Mouse (Mus musculus): ENCODE data around the gene Ptpn3. TPM values are rescaled to one million over a fixed set of nuclear protein-coding genes. Genes with fewer than 3 reads are reported as not detected.

The Ptpn3 gene
- total and polyA plus RNA-seq, 3 experiments: 0.08 to 0.14 (median 0.09) TPM

GRCm38 (mm10) chr4:57238118-57238517 is 63.5 kb downstream of the Ptpn3 start:
- H3K9ac ChIP-seq (ENCODE audit: insufficient read depth, low read depth): no peak overlapping the region
- H3K27ac ChIP-seq (ENCODE audit: insufficient read depth, low read depth): no peak overlapping the region
- H3K4me2 ChIP-seq (ENCODE audit: insufficient read depth, low read depth, poor library complexity, severe bottlenecking): no peak overlapping the region
- TF ChIP-seq CTCF (conservative IDR thresholded peaks at IDR 0.05 in 1 of 2, IDR thresholded peaks at IDR 0.05 in 1 of 2; ENCODE audit: low read depth in 2 of 2, low read length in 2 of 2) (no peak), KAT2A (IDR thresholded peaks at IDR 0.05; ENCODE audit: insufficient replicate concordance, low read length) (no peak), POLR2A (IDR thresholded peaks at IDR 0.05; ENCODE audit: low read depth, low read length) (no peak), NRF1 (IDR thresholded peaks at IDR 0.05; ENCODE audit: low read depth, low read length) (no peak), EP300 (IDR thresholded peaks at IDR 0.05; ENCODE audit: low read length) (no peak), SMC3 (IDR thresholded peaks at IDR 0.05; ENCODE audit: low read depth, low read length) (no peak), JUND (conservative IDR thresholded peaks at IDR 0.05; ENCODE audit: low read depth, low read length) (no peak), JUN (IDR thresholded peaks at IDR 0.05; ENCODE audit: insufficient read depth, low read depth, low read length) (no peak), USF2 (conservative IDR thresholded peaks at IDR 0.05; ENCODE audit: low read depth, low read length) (no peak), ETS1 (conservative IDR thresholded peaks at IDR 0.05; ENCODE audit: low read depth, low read length) (no peak), MAZ (IDR thresholded peaks at IDR 0.05; ENCODE audit: low read depth, low read length) (no peak), ZMIZ1 (IDR thresholded peaks at IDR 0.05; ENCODE audit: low read depth, low read length) (no peak), HCFC1 (IDR thresholded peaks at IDR 0.05; ENCODE audit: low read depth, low read length) (no peak), PAX5 (IDR thresholded peaks at IDR 0.05; ENCODE audit: low read length) (no peak), POLR2AphosphoS2 (IDR thresholded peaks at IDR 0.05; ENCODE audit: low read depth, low read length) (no peak), CHD1 (IDR thresholded peaks at IDR 0.05; ENCODE audit: low read depth, low read length) (no peak)
- DNase-seq (ENCODE audit: extremely low read depth): no peak
- no peaks in the 10 kb centered on the region for H3K79me2 ChIP-seq (replicated peaks; ENCODE audit: control insufficient read depth, extremely low read depth, insufficient read depth, poor library complexity, severe bottlenecking)
- in situ Hi-C loops (cut with MboI; ENCODE audit: low pct_ligation_motif_present, low pct_unique_long_range_greater_than_20kb, low sequenced_read_pairs) (no loop called here), dilution Hi-C loops (cut with MboI; ENCODE audit: extremely low pct_ligation_motif_present, extremely low pct_unique_long_range_greater_than_20kb, low sequenced_read_pairs) (no loop called here)
- no peaks in the 10 kb centered on the region for H3K36me3 ChIP-seq (replicated peaks in 1 of 2; ENCODE audit: control insufficient read depth in 1 of 2, insufficient read depth in 1 of 2, low read length in 1 of 2)
- H3K9me3 ChIP-seq (replicated peaks; ENCODE audit: low read length): no peaks in the 10 kb centered on the region
- no peaks in the 10 kb centered on the region for H3K4me1 ChIP-seq (ENCODE audit: control insufficient read depth in 1 of 2, insufficient read depth in 2 of 2)
- H3K27me3 ChIP-seq (replicated peaks): no peaks in the 10 kb centered on the region
- H3K4me3 ChIP-seq (replicated peaks in 1 of 3; ENCODE audit: low read depth in 2 of 3, low read length in 2 of 3, poor library complexity in 1 of 3): no peak overlapping the region

GRCm38 (mm10) chr4:57236513-57236912 is 65.1 kb downstream of the Ptpn3 start:
- no peaks in the 10 kb centered on the region for H3K27me3 ChIP-seq (replicated peaks)
- H3K9me3 ChIP-seq (replicated peaks; ENCODE audit: low read length): no peaks in the 10 kb centered on the region
- in situ Hi-C loops (cut with MboI; ENCODE audit: low pct_ligation_motif_present, low pct_unique_long_range_greater_than_20kb, low sequenced_read_pairs): no loop called here
- no peak for DNase-seq (ENCODE audit: extremely low read depth)
- no peaks in the 10 kb centered on the region for H3K79me2 ChIP-seq (replicated peaks; ENCODE audit: control insufficient read depth, extremely low read depth, insufficient read depth, poor library complexity, severe bottlenecking)
- TF ChIP-seq RCOR1 (conservative IDR thresholded peaks at IDR 0.05; ENCODE audit: low read depth, low read length): no peak
- TF ChIP-seq TCF12 (IDR thresholded peaks at IDR 0.05; ENCODE audit: low read depth, low read length): no peak
- TF ChIP-seq PAX5 (IDR thresholded peaks at IDR 0.05; ENCODE audit: low read length): no peak
- TF ChIP-seq JUN (IDR thresholded peaks at IDR 0.05; ENCODE audit: insufficient read depth, low read depth, low read length): no peak
- no peak for TF ChIP-seq JUND (conservative IDR thresholded peaks at IDR 0.05; ENCODE audit: low read depth, low read length)
- TF ChIP-seq CTCF (conservative IDR thresholded peaks at IDR 0.05 in 1 of 2, IDR thresholded peaks at IDR 0.05 in 1 of 2; ENCODE audit: low read depth in 2 of 2, low read length in 2 of 2): no peak
- no peak for TF ChIP-seq MEF2A (IDR thresholded peaks at IDR 0.05; ENCODE audit: borderline replicate concordance, low read depth, low read length)
- no peak for TF ChIP-seq GABPA (IDR thresholded peaks at IDR 0.05; ENCODE audit: insufficient replicate concordance, low read depth, low read length)
- no peak for TF ChIP-seq E2F4 (IDR thresholded peaks at IDR 0.05; ENCODE audit: insufficient replicate concordance, low read depth, low read length)
- no peak for TF ChIP-seq POLR2A (IDR thresholded peaks at IDR 0.05; ENCODE audit: low read depth, low read length)
- no peak for TF ChIP-seq SMC3 (IDR thresholded peaks at IDR 0.05; ENCODE audit: low read depth, low read length)
- no peak for TF ChIP-seq ZMIZ1 (IDR thresholded peaks at IDR 0.05; ENCODE audit: low read depth, low read length)
- no peak overlapping the region for H3K27ac ChIP-seq (ENCODE audit: insufficient read depth, low read depth)
- H3K9ac ChIP-seq (ENCODE audit: insufficient read depth, low read depth): no peak overlapping the region
- H3K4me3 ChIP-seq (replicated peaks in 1 of 3; ENCODE audit: low read depth in 2 of 3, low read length in 2 of 3, poor library complexity in 1 of 3): no peak overlapping the region
- H3K4me2 ChIP-seq (ENCODE audit: insufficient read depth, low read depth, poor library complexity, severe bottlenecking): no peak overlapping the region
- dilution Hi-C loops (cut with MboI; ENCODE audit: extremely low pct_ligation_motif_present, extremely low pct_unique_long_range_greater_than_20kb, low sequenced_read_pairs): no loop called here
- no peaks in the 10 kb centered on the region for H3K4me1 ChIP-seq (ENCODE audit: control insufficient read depth in 1 of 2, insufficient read depth in 2 of 2)
- H3K36me3 ChIP-seq (replicated peaks in 1 of 2; ENCODE audit: control insufficient read depth in 1 of 2, insufficient read depth in 1 of 2, low read length in 1 of 2): no peaks in the 10 kb centered on the region
